Mouse (Mus musculus) G1E (cell line): ENCODE measurements around the gene Myom1.

Source experiments
- CTCF ChIP-seq: IDR thresholded peaks from 2 replicates; pipeline ENCODE4 v1.5.1; 2012; ENCODE audit warnings: low read depth, low read length, inconsistent platforms, mixed read lengths
- GATA1 ChIP-seq: IDR thresholded peaks from 2 replicates; pipeline ENCODE4 v1.6.1; 2012; ENCODE audit warnings: borderline replicate concordance, low read length, inconsistent platforms, mixed read lengths
- POLR2AphosphoS5 ChIP-seq: IDR thresholded peaks from 2 replicates; pipeline ENCODE4 v1.6.1; 2012; ENCODE audit warnings: low read depth, low read length, inconsistent platforms; ENCODE audit not compliant: insufficient replicate concordance
- TAL1 ChIP-seq: conservative IDR thresholded peaks from 2 replicates; pipeline ENCODE4 v1.6.1; 2012; ENCODE audit warnings: low read depth, low read length, inconsistent platforms, mixed read lengths

DNA sequence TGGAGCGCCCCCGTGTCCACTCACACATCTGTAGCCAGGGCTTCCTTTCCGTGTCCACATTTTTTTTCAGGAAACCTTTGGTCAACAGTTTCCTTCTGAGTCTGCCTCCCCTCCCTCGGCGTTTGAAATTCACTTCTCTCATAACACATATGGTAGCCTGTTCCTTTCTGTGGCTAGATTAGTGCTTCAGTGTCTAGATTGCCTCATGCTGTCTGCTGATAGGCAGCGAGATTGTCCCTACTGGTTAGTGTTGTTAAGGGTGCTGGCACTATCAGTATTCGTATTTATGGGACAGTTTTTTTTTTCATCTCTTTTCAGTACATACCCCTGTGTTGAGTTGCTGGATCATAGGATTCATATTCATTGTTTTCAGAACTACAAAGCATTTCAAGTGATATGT, 54.0 kb downstream of the Myom1 start:
- TF ChIP-seq CTCF (no peak), GATA1 (no peak), TAL1 (no peak), POLR2AphosphoS5 (no peak)
